Mouse (Mus musculus): ENCODE results near the gene Ovca2. TPM values are rescaled to one million over a fixed set of nuclear protein-coding genes. Genes with fewer than 3 reads are reported as not detected.
A peak's percentile ranks its signal among the peaks of the same experiment; 100 is the strongest.

The Ovca2 gene
- polyA plus RNA-seq, 1 experiment from 2014 or later, result 18.4 TPM

- Histone ChIP-seq H3K4me3 (ENCODE audit: low read length) (peak overlapping the region; percentile 73), H3K4me1 (ENCODE audit: control insufficient read depth, insufficient read depth, low read length) (peaks cover 50% of the 10 kb centered on the region), H3K27ac (ENCODE audit: low read length) (peak overlapping the region; percentile 86), H3K9ac (ENCODE audit: low read length) (peak overlapping the region; percentile 74), H3K9me3 (replicated peaks; ENCODE audit: control insufficient read depth, low read length) (no peaks in the 10 kb centered on the region), H3K27me3 (ENCODE audit: control insufficient read depth, insufficient read depth, low read length) (peaks cover 39% of the 10 kb centered on the region), H3K36me3 (ENCODE audit: control insufficient read depth, insufficient read depth) (no peaks in the 10 kb centered on the region), H3K4me2 (ENCODE audit: low read depth, low read length) (peak overlapping the region; percentile 95)
- WGBS, result under 1% methylated on average over 78 of the region's 83 CpGs
- peak; percentile 50 for ATAC-seq (replicated peaks; ENCODE audit: extremely low read depth, insufficient read depth, low FRiP score)
Observed at GRCm38 (mm10) chr11:75168590-75169361, 9.9 kb downstream of the Ovca2 start.

GRCm38 (mm10) chr11:75167643-75168589 lies 10.7 kb downstream of the Ovca2 start:
- peaks cover 37% of the 10 kb centered on the region for H3K27me3 ChIP-seq (ENCODE audit: control insufficient read depth, insufficient read depth, low read length)
- H3K9me3 ChIP-seq (replicated peaks; ENCODE audit: control insufficient read depth, low read length), result no peaks in the 10 kb centered on the region
- 0 out of 2 replicates have a peak, but pooled peaks have one; percentile 3 for ATAC-seq (replicated peaks; ENCODE audit: extremely low read depth, insufficient read depth, low FRiP score)
- peak overlapping the region; percentile 86 for H3K27ac ChIP-seq (ENCODE audit: low read length)
- WGBS, result 6% methylated on average over 55 of the region's 63 CpGs
- H3K9ac ChIP-seq (ENCODE audit: low read length), result peak overlapping the region; percentile 74
- H3K4me3 ChIP-seq (ENCODE audit: low read length), result peak overlapping the region; percentile 73
- peaks cover 8% of the 10 kb centered on the region; the same call in 1 of the 2 replicates for H3K36me3 ChIP-seq (ENCODE audit: control insufficient read depth, insufficient read depth)
- H3K4me2 ChIP-seq (ENCODE audit: low read depth, low read length), result peak overlapping the region; percentile 95
- H3K4me1 ChIP-seq (ENCODE audit: control insufficient read depth, insufficient read depth, low read length), result peaks cover 51% of the 10 kb centered on the region

- Histone ChIP-seq H3K27me3 (ENCODE audit: control insufficient read depth, insufficient read depth, low read length) (peaks cover 29% of the 10 kb centered on the region), H3K36me3 (ENCODE audit: control insufficient read depth, insufficient read depth) (peaks cover 10% of the 10 kb centered on the region; the same call in 1 of the 2 replicates), H3K4me1 (ENCODE audit: control insufficient read depth, insufficient read depth, low read length) (peaks cover 43% of the 10 kb centered on the region), H3K4me2 (ENCODE audit: low read depth, low read length) (peak overlapping the region; percentile 95), H3K4me3 (ENCODE audit: low read length) (peak overlapping the region; percentile 73), H3K27ac (ENCODE audit: low read length) (peak overlapping the region; percentile 86), H3K9me3 (replicated peaks; ENCODE audit: control insufficient read depth, low read length) (no peaks in the 10 kb centered on the region), H3K9ac (ENCODE audit: low read length) (peak overlapping the region; percentile 74)
- ATAC-seq (replicated peaks; ENCODE audit: extremely low read depth, insufficient read depth, low FRiP score), result no peak
- WGBS, result 3% methylated on average over 68 of the region's 68 CpGs
Observed at GRCm38 (mm10) chr11:75166861-75167642, 11.6 kb downstream of the Ovca2 start.

- H3K9ac ChIP-seq (ENCODE audit: low read length), result peak overlapping the region; percentile 74
- H3K27me3 ChIP-seq (ENCODE audit: control insufficient read depth, insufficient read depth, low read length), result peaks cover 27% of the 10 kb centered on the region
- peak overlapping the region; percentile 73 for H3K4me3 ChIP-seq (ENCODE audit: low read length)
- no peaks in the 10 kb centered on the region for H3K9me3 ChIP-seq (replicated peaks; ENCODE audit: control insufficient read depth, low read length)
- WGBS, result 9% methylated on average over 55 of the region's 55 CpGs
- peak overlapping the region; percentile 95 for H3K4me2 ChIP-seq (ENCODE audit: low read depth, low read length)
- peaks cover 45% of the 10 kb centered on the region for H3K4me1 ChIP-seq (ENCODE audit: control insufficient read depth, insufficient read depth, low read length)
- no peak for ATAC-seq (replicated peaks; ENCODE audit: extremely low read depth, insufficient read depth, low FRiP score)
- H3K27ac ChIP-seq (ENCODE audit: low read length), result peak overlapping the region; percentile 86
- peaks cover 10% of the 10 kb centered on the region; the same call in 1 of the 2 replicates for H3K36me3 ChIP-seq (ENCODE audit: control insufficient read depth, insufficient read depth)
Observed at GRCm38 (mm10) chr11:75166193-75166842, 12.3 kb downstream of the Ovca2 start.

DNA sequence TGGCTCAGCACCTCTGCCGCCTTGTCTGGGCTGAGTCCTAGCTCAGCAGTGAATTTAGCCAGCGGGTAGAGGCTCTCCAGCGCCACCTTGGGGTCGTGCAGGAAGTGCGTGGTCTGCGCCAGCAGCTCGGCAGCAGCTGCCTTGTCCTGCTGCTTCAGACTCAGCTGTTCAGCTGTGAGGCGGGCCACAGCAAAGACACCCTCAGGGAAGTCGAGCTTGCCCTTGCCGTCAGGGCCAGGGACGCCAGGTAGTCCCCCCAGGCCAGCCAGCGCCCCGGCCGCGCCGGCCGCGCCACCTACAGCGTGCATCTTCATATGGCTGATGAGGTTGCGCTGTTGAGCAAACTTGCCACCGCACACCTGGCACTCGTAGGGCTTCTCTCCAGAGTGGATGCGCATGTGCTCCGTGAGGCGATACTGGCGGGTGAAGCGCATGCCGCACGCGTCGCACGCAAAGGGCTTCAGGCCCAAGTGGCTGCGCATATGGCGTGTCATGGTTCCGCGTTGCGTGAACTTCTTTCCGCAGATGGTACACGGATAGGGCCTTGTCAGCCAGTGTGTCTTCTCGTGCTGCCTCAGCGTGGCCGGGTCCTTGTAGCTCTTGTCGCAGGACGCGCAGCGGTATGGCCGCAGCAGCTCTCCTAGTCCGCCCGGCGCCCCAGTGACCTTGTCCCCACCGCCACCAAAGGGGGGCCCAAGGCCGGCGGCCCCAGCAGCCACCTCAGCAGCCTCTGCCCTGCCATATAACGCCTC lies 13.0 kb downstream of the Ovca2 start:
- Histone ChIP-seq H3K4me3 (ENCODE audit: low read length) (peak overlapping the region; percentile 73), H3K36me3 (ENCODE audit: control insufficient read depth, insufficient read depth) (peaks cover 11% of the 10 kb centered on the region; the same call in 1 of the 2 replicates), H3K9ac (ENCODE audit: low read length) (peak overlapping the region; percentile 74), H3K27ac (ENCODE audit: low read length) (peak overlapping the region; percentile 51), H3K4me1 (ENCODE audit: control insufficient read depth, insufficient read depth, low read length) (peaks cover 42% of the 10 kb centered on the region), H3K27me3 (ENCODE audit: control insufficient read depth, insufficient read depth, low read length) (peaks cover 21% of the 10 kb centered on the region), H3K9me3 (replicated peaks; ENCODE audit: control insufficient read depth, low read length) (no peaks in the 10 kb centered on the region), H3K4me2 (ENCODE audit: low read depth, low read length) (peak overlapping the region; percentile 95)
- 0 out of 2 replicates have a peak, but pooled peaks have one; percentile 10 for ATAC-seq (replicated peaks; ENCODE audit: extremely low read depth, insufficient read depth, low FRiP score)
- 7% methylated on average over 54 of the region's 54 CpGs for WGBS

- peaks cover 13% of the 10 kb centered on the region; the same call in 1 of the 2 replicates for H3K36me3 ChIP-seq (ENCODE audit: control insufficient read depth, insufficient read depth)
- H3K27ac ChIP-seq (ENCODE audit: low read length), result peak overlapping the region; percentile 43; the same call in 1 of the 2 replicates
- peak overlapping the region; percentile 74 for H3K9ac ChIP-seq (ENCODE audit: low read length)
- H3K27me3 ChIP-seq (ENCODE audit: control insufficient read depth, insufficient read depth, low read length), result peaks cover 20% of the 10 kb centered on the region; the same call in 1 of the 2 replicates
- H3K4me2 ChIP-seq (ENCODE audit: low read depth, low read length), result peak overlapping the region; percentile 95
- H3K4me3 ChIP-seq (ENCODE audit: low read length), result peak overlapping the region; percentile 73
- H3K4me1 ChIP-seq (ENCODE audit: control insufficient read depth, insufficient read depth, low read length), result peaks cover 36% of the 10 kb centered on the region
- no peak for ATAC-seq (replicated peaks; ENCODE audit: extremely low read depth, insufficient read depth, low FRiP score)
- no peaks in the 10 kb centered on the region for H3K9me3 ChIP-seq (replicated peaks; ENCODE audit: control insufficient read depth, low read length)
- WGBS, result 21% methylated on average over 15 of the region's 15 CpGs
Observed at GRCm38 (mm10) chr11:75164750-75165149, 13.9 kb downstream of the Ovca2 start.

DNA sequence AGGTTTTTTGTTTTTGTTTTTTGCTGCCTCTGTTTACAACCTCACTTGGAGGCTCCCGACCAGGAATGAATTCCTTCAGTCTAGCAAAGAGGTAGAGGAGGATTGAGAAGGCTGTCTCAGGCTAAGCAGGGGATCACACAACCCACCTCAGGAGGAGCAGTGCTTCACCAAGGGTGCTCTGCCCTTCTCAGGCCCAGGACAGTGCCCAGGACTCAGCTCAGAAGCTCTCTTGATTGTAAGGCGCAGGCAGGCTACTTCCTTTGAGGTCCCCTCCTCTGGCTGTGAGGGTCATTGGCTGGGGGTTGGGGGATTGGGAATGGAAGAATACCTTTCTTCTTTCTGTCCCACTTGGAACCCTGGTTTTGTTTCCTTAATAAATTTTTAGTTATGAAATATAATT lies 14.6 kb downstream of the Ovca2 start:
- Histone ChIP-seq H3K4me3 (ENCODE audit: low read length) (peak overlapping the region; percentile 73; the same call in 1 of the 2 replicates), H3K4me1 (ENCODE audit: control insufficient read depth, insufficient read depth, low read length) (peaks cover 31% of the 10 kb centered on the region), H3K27ac (ENCODE audit: low read length) (peak overlapping the region; percentile 17), H3K36me3 (ENCODE audit: control insufficient read depth, insufficient read depth) (peaks cover 13% of the 10 kb centered on the region; the same call in 1 of the 2 replicates), H3K9ac (ENCODE audit: low read length) (0 out of 2 replicates have a peak overlapping the region, but pooled peaks have one; percentile 3), H3K4me2 (ENCODE audit: low read depth, low read length) (peak overlapping the region; percentile 95), H3K27me3 (ENCODE audit: control insufficient read depth, insufficient read depth, low read length) (peaks cover 17% of the 10 kb centered on the region; the same call in 1 of the 2 replicates), H3K9me3 (replicated peaks; ENCODE audit: control insufficient read depth, low read length) (no peaks in the 10 kb centered on the region)
- WGBS, result 63% methylated on average over 2 of the region's 2 CpGs
- no peak for ATAC-seq (replicated peaks; ENCODE audit: extremely low read depth, insufficient read depth, low FRiP score)
